Comparison of ENCODE assay signal across 10 mouse cellular contexts in genomic region chr17:69109216-69109615, GRCm38 (mm10). TPM values are rescaled to one million over a fixed set of nuclear protein-coding genes. Genes with fewer than 3 reads are reported as not detected.
DNase-seq lines count a peak whose midpoint lies in the region; ATAC-seq and TF ChIP-seq lines count a peak whose summit lies in the region.
"Had no signal": no experiment of that assay in that cellular context is flagged by ENCODE, and none has a peak within 500 bp of the region (broad histone marks: within the 10 kb centered on the region; RNA-seq: fewer than 3 reads in every experiment).

No protein-coding gene starts in this region.

- POLR2A ChIA-PET in Patski (lab: Charles Lee) = no interaction called here

- TF ChIP-seq CTCF in Patski (IDR thresholded peaks at IDR 0.05) = peak; percentile 18

- CTCF ChIA-PET in Patski (lab: Charles Lee) = no interaction called here

- 56% methylated on average over 6 of the region's 6 CpGs for WGBS in hindbrain, embryonic 16.5 days
- WGBS in hindbrain, embryonic 14.5 days = 58% methylated on average over 6 of the region's 6 CpGs

- no peak overlapping the region for H3K9ac ChIP-seq in hindbrain, embryonic 16.5 days (ENCODE audit: low read depth, low read length)
- no peak overlapping the region for H3K9ac ChIP-seq in hindbrain, embryonic 14.5 days
- H3K9ac ChIP-seq: embryonic facial prominence, embryonic 12.5 days had no signal

- no peaks in the 10 kb centered on the region for H3K36me3 ChIP-seq in hindbrain, embryonic 16.5 days (ENCODE audit: control insufficient read depth, insufficient read depth, low read length)
- no peaks in the 10 kb centered on the region for H3K36me3 ChIP-seq in hindbrain, embryonic 14.5 days (replicated peaks; ENCODE audit: control insufficient read depth, insufficient read depth)
- H3K36me3 ChIP-seq: embryonic facial prominence, embryonic 12.5 days had no signal

- H3K27me3 ChIP-seq in hindbrain, embryonic 16.5 days (replicated peaks; ENCODE audit: control insufficient read depth, insufficient read depth, low read length) = no peaks in the 10 kb centered on the region
- H3K27me3 ChIP-seq in hindbrain, embryonic 14.5 days (ENCODE audit: control insufficient read depth, insufficient read depth, low read length) = no peaks in the 10 kb centered on the region
- H3K27me3 ChIP-seq in Patski = peaks cover 3% of the 10 kb centered on the region
- H3K27me3 ChIP-seq: embryonic facial prominence, embryonic 12.5 days had no signal

- in situ Hi-C loops in Patski (cut with MboI; ENCODE audit: low pct_unique_long_range_greater_than_20kb) = loop anchor here (10.0 kb wide), 2 partner anchors 924 to 1234 kb away; no protein-coding TSS in a partner anchor

- H3K4me3 ChIP-seq in hindbrain, embryonic 16.5 days (ENCODE audit: low read length) = no peak overlapping the region
- no peak overlapping the region for H3K4me3 ChIP-seq in hindbrain, embryonic 14.5 days (replicated peaks; ENCODE audit: low read length)
- H3K4me3 ChIP-seq: embryonic facial prominence, embryonic 12.5 days had no signal

- no peak overlapping the region for H3K4me2 ChIP-seq in hindbrain, embryonic 16.5 days (ENCODE audit: low read length)
- H3K4me2 ChIP-seq in hindbrain, embryonic 14.5 days (replicated peaks) = no peak overlapping the region
- H3K4me2 ChIP-seq: embryonic facial prominence, embryonic 12.5 days had no signal

- H3K4me1 ChIP-seq in hindbrain, embryonic 16.5 days (ENCODE audit: control insufficient read depth, insufficient read depth, low read depth, low read length) = no peaks in the 10 kb centered on the region
- no peaks in the 10 kb centered on the region for H3K4me1 ChIP-seq in hindbrain, embryonic 14.5 days (replicated peaks; ENCODE audit: control insufficient read depth, insufficient read depth, low read length)
- H3K4me1 ChIP-seq: embryonic facial prominence, embryonic 12.5 days had no signal

- H3K27ac ChIP-seq in hindbrain, embryonic 16.5 days (ENCODE audit: low read depth, low read length) = no peak overlapping the region
- no peak overlapping the region for H3K27ac ChIP-seq in hindbrain, embryonic 14.5 days
- H3K27ac ChIP-seq: embryonic facial prominence, embryonic 12.5 days had no signal

- DNase-seq in hindbrain, embryonic 14.5 days (ENCODE audit: low spot score) = no peak
- peak; percentile 6 for DNase-seq in lung, postnatal 10 days
- DNase-seq in lung, postnatal 25 days (ENCODE audit: low spot score) = no peak
- DNase-seq in Patski (ENCODE audit: low read depth, low spot score) = no peak
- no peak for DNase-seq in ovary, postnatal 36 days (ENCODE audit: low spot score)
- DNase-seq: heart, postnatal 36 days had no signal

- ATAC-seq in hindbrain, embryonic 16.5 days = 0 out of 2 replicates have a peak, but pooled peaks have one; percentile 20
- no peak for ATAC-seq in hindbrain, embryonic 14.5 days (ENCODE audit: low FRiP score)
- ATAC-seq in Patski = no peak
- ATAC-seq in granulocyte monocyte progenitor cell, adult 5-6 weeks (replicated peaks; ENCODE audit: poor library complexity, severe bottlenecking) = peak; percentile 62; the same call in 1 of the 2 replicates
- no peak for ATAC-seq in megakaryocyte-erythroid progenitor cell, adult 5-6 weeks (replicated peaks; ENCODE audit: low FRiP score, low TSS enrichment, poor library complexity, severe bottlenecking)

- no peaks in the 10 kb centered on the region for H3K9me3 ChIP-seq in hindbrain, embryonic 16.5 days (ENCODE audit: control insufficient read depth, low read length)
- H3K9me3 ChIP-seq in hindbrain, embryonic 14.5 days (ENCODE audit: control insufficient read depth, low read length) = no peaks in the 10 kb centered on the region
- H3K9me3 ChIP-seq: embryonic facial prominence, embryonic 12.5 days had no signal

RNA-seq across cellular contexts. Expression of gene Epb41l3, which starts 33.7 kb away (rescaled TPM):
- polyA plus RNA-seq in hindbrain, embryonic 16.5 days (2015; fragmentation: Nextera tagmentation; extraction: Ambion mirVana) = 114 and 115 TPM in 2 replicates
- polyA plus RNA-seq in hindbrain, embryonic 14.5 days (2014; fragmentation: Nextera tagmentation; extraction: Ambion mirVana) = 108 and 119 TPM in 2 replicates
- 7.2 TPM for polyA plus RNA-seq in Patski (2021)
- 4.0 TPM in 1 of 2 replicates, not detected in the other for total RNA-seq in granulocyte monocyte progenitor cell, adult 5-6 weeks (2014; fragmentation: Nextera tagmentation)
- not detected in 2 replicates for total RNA-seq in granulocyte monocyte progenitor cell, adult 5-6 weeks (2017)
- 0.28 TPM in 1 of 2 replicates, not detected in the other for total RNA-seq in megakaryocyte-erythroid progenitor cell, adult 5-6 weeks (2014; fragmentation: Nextera tagmentation)
- 2.4 TPM in 1 of 2 replicates, not detected in the other for total RNA-seq in megakaryocyte-erythroid progenitor cell, adult 5-6 weeks (2017)

Comparison
In these comparisons a context has a peak if more than half of its experiments do, and no peak if none do; other contexts are left out.
1. ATAC-seq: peak in hindbrain, embryonic 16.5 days (single experiment) and granulocyte monocyte progenitor cell, adult 5-6 weeks (single experiment); none in hindbrain, embryonic 14.5 days (single experiment), Patski (single experiment) and megakaryocyte-erythroid progenitor cell, adult 5-6 weeks (single experiment).
2. RNA of gene Epb41l3, which starts 33.7 kb away (polyA plus RNA-seq): 114 to 115 TPM in hindbrain, embryonic 16.5 days and 108 to 119 TPM in hindbrain, embryonic 14.5 days; 7.2 TPM in Patski (single experiment); every median in the first group is over 10 times any median in the second.